Mouse (Mus musculus) hematopoietic stem cell, adult 5-6 weeks (primary cell): ENCODE measurements around the gene Emg1. TPM values are rescaled to one million over a fixed set of nuclear protein-coding genes. Genes with fewer than 3 reads are reported as not detected.
A peak's percentile ranks its signal among the peaks of the same experiment; 100 is the strongest.
"Not testable (repeated sequence)": the region's sequence is repeated elsewhere in the genome, so short reads cannot be mapped to it uniquely, and the experiment has no call there.

ENCODE experiments used
- ATAC-seq, 2 experiments: fragments of 125-278 bp in 1 of 2; replicated peaks in 1 of 2; 2 replicates each; pipeline ENCODE4 v1.8.0; 2016 to 2017; ENCODE audit warnings: inconsistent platforms in 2 of 2, mild to moderate bottlenecking in 2 of 2, moderate number of reproducible peaks in 2 of 2, low read depth in 1 of 2, moderate TSS enrichment in 1 of 2; ENCODE audit not compliant: low FRiP score in 2 of 2, poor library complexity in 2 of 2, severe bottlenecking in 2 of 2, insufficient read depth in 1 of 2, low TSS enrichment in 1 of 2
- total RNA-seq: library from RNA; stranded (forward); fragments of 172-1452, 232-1000 nt; gene quantifications from 2 replicates; pipeline ENCODE4 v1.2.3, GENCODE M21; 2017

The Emg1 gene
- total RNA-seq, 1 experiment from 2014 or later: 203 TPM

GRCm38 (mm10) chr6:124696441-124697150 is 15.4 kb downstream of the Emg1 start:
- no peak for ATAC-seq

GRCm38 (mm10) chr6:124694166-124694955 is 17.6 kb downstream of the Emg1 start:
- peak; percentile 95 to 97 for ATAC-seq

- ATAC-seq: peak in 1 of 2 experiments; percentile 6; a peak in 1 of 4 replicates
Measured at GRCm38 (mm10) chr6:124693243-124693981, 18.6 kb downstream of the Emg1 start.

- no peak for ATAC-seq
Measured at GRCm38 (mm10) chr6:124690517-124690916, 21.5 kb downstream of the Emg1 start.

- ATAC-seq: no peak
Measured at GRCm38 (mm10) chr6:124689011-124689410, 23.0 kb downstream of the Emg1 start.

- peak; percentile 54 to 55; a peak in 3 of 4 replicates for ATAC-seq
Measured at GRCm38 (mm10) chr6:124688151-124688758, 23.7 kb downstream of the Emg1 start.

GRCm38 (mm10) chr6:124686644-124687043 is 25.3 kb downstream of the Emg1 start:
- ATAC-seq: not testable (repeated sequence)

GRCm38 (mm10) chr6:124685606-124686386 is 26.2 kb downstream of the Emg1 start:
- ATAC-seq: peak; percentile 16 to 51; a peak in 2 of 4 replicates

- peak in 1 of 2 experiments; percentile 12; a peak in 1 of 4 replicates for ATAC-seq
Measured at GRCm38 (mm10) chr6:124683591-124684417, 28.2 kb downstream of the Emg1 start.

GRCm38 (mm10) chr6:124682291-124682690 is 29.7 kb downstream of the Emg1 start:
- not testable (repeated sequence) for ATAC-seq

- ATAC-seq: no peak
Measured at GRCm38 (mm10) chr6:124679486-124679885, 32.5 kb downstream of the Emg1 start.

GRCm38 (mm10) chr6:124678769-124679168 is 33.2 kb downstream of the Emg1 start:
- no peak for ATAC-seq

- no peak for ATAC-seq
Measured at GRCm38 (mm10) chr6:124676171-124676570, 35.8 kb downstream of the Emg1 start.

GRCm38 (mm10) chr6:124674591-124674990 is 37.4 kb downstream of the Emg1 start:
- no peak for ATAC-seq

GRCm38 (mm10) chr6:124673619-124674018 is 38.4 kb downstream of the Emg1 start:
- ATAC-seq: no peak

GRCm38 (mm10) chr6:124672100-124672499 is 39.9 kb downstream of the Emg1 start:
- ATAC-seq: no peak
